In the genomic region with DNA sequence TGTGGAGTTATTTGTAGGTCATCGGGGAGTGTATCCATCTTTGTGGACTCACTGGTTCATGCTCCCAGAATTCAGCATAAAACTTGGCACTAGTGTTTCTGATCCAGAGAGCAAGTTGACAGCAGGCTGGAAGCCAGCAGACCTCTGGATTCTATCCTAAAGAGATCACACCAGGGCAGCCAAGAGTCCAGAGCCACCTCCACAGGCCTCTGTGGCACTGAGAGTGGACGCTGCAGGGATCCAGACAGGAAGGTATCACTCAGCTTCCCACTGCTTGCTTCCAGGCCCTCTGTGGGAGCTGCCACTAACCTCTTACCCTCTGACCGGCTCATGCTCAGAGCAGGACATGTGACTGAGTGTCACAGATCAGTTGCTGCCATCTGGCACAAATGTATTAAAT, we compare ENCODE assay signal across 11 mouse cellular contexts.
DNase-seq lines count a peak whose midpoint lies in the region; ATAC-seq lines count a peak whose summit lies in the region.
"Had no signal": no experiment of that assay in that cellular context is flagged by ENCODE, and none has a peak within 500 bp of the region (broad histone marks: within the 10 kb centered on the region; RNA-seq: fewer than 3 reads in every experiment).

No protein-coding gene starts in this region.

- no peak overlapping the region for H3K4me3 ChIP-seq in hindbrain, embryonic 13.5 days
- H3K4me3 ChIP-seq in hindbrain, embryonic 11.5 days (ENCODE audit: low read depth, low read length): no peak overlapping the region
- no peak overlapping the region for H3K4me3 ChIP-seq in midbrain, embryonic 14.5 days (replicated peaks; ENCODE audit: low read depth, low read length)

- no peak for ATAC-seq in hindbrain, embryonic 13.5 days (ENCODE audit: low FRiP score)
- no peak for ATAC-seq in hindbrain, embryonic 11.5 days (ENCODE audit: low FRiP score)
- ATAC-seq in midbrain, embryonic 14.5 days (ENCODE audit: low FRiP score, low TSS enrichment): no peak
- ATAC-seq: forebrain, embryonic 16.5 days had no signal

- no peak for DNase-seq in hindbrain, embryonic 11.5 days (ENCODE audit: low spot score)
- DNase-seq in cerebellum, adult 8-10 months: peak; percentile 49
- peak; percentile 28 for DNase-seq in heart, postnatal 4 days
- DNase-seq in kidney, postnatal 25 days: peak; percentile 23 to 56
- no peak for DNase-seq in right cerebral cortex, adult 2 months (ENCODE audit: low spot score in 2 of 2)
- no peak for DNase-seq in layer of hippocampus, postnatal 14 days (ENCODE audit: low spot score in 2 of 2)
- DNase-seq in midbrain, embryonic 14.5 days: no peak
- DNase-seq: spleen, adult 18-20 months; thymus, postnatal 36 days had no signal

- no peak overlapping the region for H3K9ac ChIP-seq in hindbrain, embryonic 13.5 days
- H3K9ac ChIP-seq in hindbrain, embryonic 11.5 days (ENCODE audit: low read depth, low read length): no peak overlapping the region
- H3K9ac ChIP-seq in midbrain, embryonic 14.5 days (replicated peaks; ENCODE audit: low read length): no peak overlapping the region

- peaks cover 8% of the 10 kb centered on the region; the same call in 1 of the 2 replicates for H3K4me1 ChIP-seq in hindbrain, embryonic 13.5 days (replicated peaks)
- no peaks in the 10 kb centered on the region for H3K4me1 ChIP-seq in hindbrain, embryonic 11.5 days (replicated peaks; ENCODE audit: control insufficient read depth, insufficient read depth, low read length)
- no peaks in the 10 kb centered on the region for H3K4me1 ChIP-seq in midbrain, embryonic 14.5 days (ENCODE audit: control insufficient read depth, insufficient read depth, low read length)

- H3K27ac ChIP-seq in hindbrain, embryonic 13.5 days: 0 out of 2 replicates have a peak overlapping the region, but pooled peaks have one; percentile 6
- no peak overlapping the region for H3K27ac ChIP-seq in hindbrain, embryonic 11.5 days (ENCODE audit: low read depth, low read length)
- H3K27ac ChIP-seq in midbrain, embryonic 14.5 days (replicated peaks; ENCODE audit: low read depth, low read length): no peak overlapping the region

- H3K4me2 ChIP-seq in hindbrain, embryonic 13.5 days: no peak overlapping the region
- no peak overlapping the region for H3K4me2 ChIP-seq in hindbrain, embryonic 11.5 days (replicated peaks; ENCODE audit: low read depth, low read length)
- H3K4me2 ChIP-seq in midbrain, embryonic 14.5 days (ENCODE audit: low read length): no peak overlapping the region

- no peaks in the 10 kb centered on the region for H3K36me3 ChIP-seq in hindbrain, embryonic 13.5 days
- no peaks in the 10 kb centered on the region for H3K36me3 ChIP-seq in hindbrain, embryonic 11.5 days (ENCODE audit: control insufficient read depth, insufficient read depth, low read length)
- H3K36me3 ChIP-seq in midbrain, embryonic 14.5 days (ENCODE audit: control insufficient read depth, insufficient read depth, low read length): no peaks in the 10 kb centered on the region

- 67% methylated on average over 3 of the region's 3 CpGs for WGBS in hindbrain, embryonic 13.5 days
- WGBS in hindbrain, embryonic 11.5 days: 66% methylated on average over 3 of the region's 3 CpGs
- WGBS in midbrain, embryonic 14.5 days: 73% methylated on average over 3 of the region's 3 CpGs

- H3K9me3 ChIP-seq in hindbrain, embryonic 13.5 days: no peaks in the 10 kb centered on the region
- H3K9me3 ChIP-seq in hindbrain, embryonic 11.5 days (ENCODE audit: control insufficient read depth, low read length): no peaks in the 10 kb centered on the region
- H3K9me3 ChIP-seq in midbrain, embryonic 14.5 days (ENCODE audit: control insufficient read depth, low read length): no peaks in the 10 kb centered on the region

- H3K27me3 ChIP-seq in hindbrain, embryonic 13.5 days: no peaks in the 10 kb centered on the region
- H3K27me3 ChIP-seq in hindbrain, embryonic 11.5 days (ENCODE audit: control insufficient read depth, insufficient read depth, low read length): no peaks in the 10 kb centered on the region
- no peaks in the 10 kb centered on the region for H3K27me3 ChIP-seq in midbrain, embryonic 14.5 days (ENCODE audit: control insufficient read depth, insufficient read depth, low read length)

Comparison
In these comparisons a context has a peak if more than half of its experiments do, and no peak if none do; other contexts are left out.
1. DNase-seq: peak in cerebellum, adult 8-10 months (single experiment), heart, postnatal 4 days (single experiment) and kidney, postnatal 25 days (2 of 2); none in hindbrain, embryonic 11.5 days (single experiment), right cerebral cortex, adult 2 months (0 of 2), layer of hippocampus, postnatal 14 days (0 of 2) and midbrain, embryonic 14.5 days (single experiment).